Mouse (Mus musculus) hematopoietic stem cell, adult 5-6 weeks (primary cell): ENCODE measurements around the gene Vmn2r51. TPM values are rescaled to one million over a fixed set of nuclear protein-coding genes. Genes with fewer than 3 reads are reported as not detected.
"Not testable (repeated sequence)": the region's sequence is repeated elsewhere in the genome, so short reads cannot be mapped to it uniquely, and the experiment has no call there.

Experiments
- ATAC-seq, 2 experiments: fragments of 125-278 bp in 1 of 2; replicated peaks in 1 of 2; 2 replicates each; pipeline ENCODE4 v1.8.0; 2016 to 2017; ENCODE audit warnings: inconsistent platforms in 2 of 2, mild to moderate bottlenecking in 2 of 2, moderate number of reproducible peaks in 2 of 2, low read depth in 1 of 2, moderate TSS enrichment in 1 of 2; ENCODE audit not compliant: low FRiP score in 2 of 2, poor library complexity in 2 of 2, severe bottlenecking in 2 of 2, insufficient read depth in 1 of 2, low TSS enrichment in 1 of 2
- total RNA-seq: library from RNA; stranded (forward); fragments of 172-1452, 232-1000 nt; gene quantifications from 2 replicates; pipeline ENCODE4 v1.2.3, GENCODE M21; 2017

Vmn2r51 gene
- total RNA-seq: not detected in 2 replicates

DNA sequence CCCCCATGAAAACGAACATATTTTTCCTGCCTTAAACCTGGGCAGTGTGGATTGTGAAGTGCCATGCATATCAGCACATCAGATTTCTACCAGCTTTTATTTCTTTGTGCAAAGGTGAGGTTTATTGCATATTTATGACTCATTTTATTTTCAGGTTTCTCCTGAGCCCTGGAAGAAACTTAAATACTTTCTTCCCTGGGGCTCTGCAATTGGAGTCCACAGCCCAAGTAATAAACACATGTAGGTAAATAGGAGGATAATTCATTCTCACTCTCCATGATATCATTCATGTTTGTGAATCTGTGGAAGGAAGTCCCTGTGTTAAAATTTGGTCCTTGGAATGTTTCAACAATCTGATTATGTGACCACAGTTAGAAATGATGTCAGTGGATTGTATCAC, at the start of gene Vmn2r51:
Vmn2r51 (minus strand) TSS at position 101 of the 400 bp plus-strand sequence.
- ATAC-seq: not testable (repeated sequence)

DNA sequence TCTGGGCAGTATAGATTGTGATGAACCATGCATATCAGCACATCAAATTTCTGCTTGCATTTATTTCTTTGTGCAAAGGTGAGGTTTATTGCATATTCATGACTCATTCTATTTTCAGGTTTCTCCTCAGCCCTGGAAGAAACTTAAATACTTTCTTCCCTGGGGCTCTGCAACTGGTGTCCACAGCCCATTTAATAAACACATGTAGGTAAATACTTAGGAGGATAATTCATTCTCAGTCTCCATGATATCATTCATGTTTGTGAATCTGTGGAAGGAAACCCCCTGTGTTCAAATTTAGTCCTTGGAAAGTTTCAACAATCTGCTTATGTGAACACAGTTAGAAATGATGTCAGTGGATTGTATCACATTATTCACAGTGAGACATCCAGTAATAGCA, 52.3 kb downstream of the Vmn2r51 start, which contains the start of gene Vmn2r50:
Vmn2r50 (minus strand) TSS at position 101 of the 400 bp plus-strand sequence.
- ATAC-seq: not testable (repeated sequence)

Other genes with a start within 250 kb of the Vmn2r51 start
- not detected in 2 replicates for gene Vmn2r48, start 152.2 kb downstream of the Vmn2r51 start, total RNA-seq
- gene Vmn2r49, start 113.5 kb downstream of the Vmn2r51 start, total RNA-seq: not detected in 2 replicates
- not detected in 2 replicates for gene Vmn2r50, start 52.4 kb downstream of the Vmn2r51 start, total RNA-seq
- not detected in 2 replicates for gene Vmn2r52, start 70.8 kb upstream of the Vmn2r51 start, total RNA-seq
- not detected in 2 replicates for gene Vmn1r66, start 172.3 kb upstream of the Vmn2r51 start, total RNA-seq